Mouse (Mus musculus) heart, adult 2 months (tissue): ENCODE results near the gene Maml1. TPM values are rescaled to one million over a fixed set of nuclear protein-coding genes. Genes with fewer than 3 reads are reported as not detected.

Source experiments
- DNase-seq, 2 experiments: peaks; one replicate each; pipeline ENCODE4 v3.0.0; 2021
- H3K27ac ChIP-seq: fragments of 200-600 bp; 2 replicates; pipeline ENCODE4 v1.8.1; 2022
- H3K27me3 ChIP-seq: fragments of 200-500 bp; 2 replicates; pipeline ENCODE4 v1.6.1; 2012; ENCODE audit warnings: mild to moderate bottlenecking, low read length, inconsistent platforms, mixed read lengths; ENCODE audit not compliant: control insufficient read depth, insufficient read depth
- H3K36me3 ChIP-seq: fragments of 200-500 bp; 2 replicates; pipeline ENCODE4 v1.6.1; 2012; ENCODE audit warnings: low read length, inconsistent platforms; ENCODE audit not compliant: control insufficient read depth, insufficient read depth
- H3K4me1 ChIP-seq: fragments of 200-500 bp; 2 replicates; pipeline ENCODE4 v1.6.1; 2011; ENCODE audit warnings: low read length; ENCODE audit not compliant: control insufficient read depth, insufficient read depth
- H3K4me3 ChIP-seq: fragments of 200-600 bp; 2 replicates; pipeline ENCODE4 v1.8.1; 2022
- H3K79me2 ChIP-seq: fragments of 200-500 bp; replicated peaks from 2 replicates; pipeline ENCODE4 v1.6.1; 2012; ENCODE audit warnings: mild to moderate bottlenecking, inconsistent platforms, low read length, moderate library complexity, mixed read lengths; ENCODE audit not compliant: control insufficient read depth, insufficient read depth
- H3K9ac ChIP-seq: fragments of 200-500 bp; 2 replicates; pipeline ENCODE4 v1.6.1; 2012; ENCODE audit warnings: low read depth, mild to moderate bottlenecking, control low read depth, inconsistent platforms, low read length, mixed read lengths
- CTCF ChIP-seq: fragments of 200-600 bp; IDR thresholded peaks from 2 replicates; pipeline ENCODE4 v1.8.1; 2022; ENCODE audit warnings: antibody characterized with exemption, mild to moderate bottlenecking, moderate library complexity
- EP300 ChIP-seq: fragments of 200-500 bp; IDR thresholded peaks from 2 replicates; pipeline ENCODE4 v1.6.1; 2011; ENCODE audit warnings: low read depth, low read length, control low read depth; ENCODE audit not compliant: insufficient read depth
- POLR2A ChIP-seq: fragments of 200-500 bp; IDR thresholded peaks from 2 replicates; pipeline ENCODE4 v1.6.1; 2011; ENCODE audit warnings: mild to moderate bottlenecking, low read depth, low read length, control low read depth; ENCODE audit not compliant: insufficient read depth
- WGBS: fragments of 180-500 bp; shearing (Covaris S2); methylation state at CpG from one replicate; pipeline ENCODE4 v1.1.7; 2018; 5-methylcytosine and 5-hydroxymethylcytosine counted together
- intact Hi-C: fragments of 180-260 bp; cut with DNase I; formaldehyde crosslinking; loops from one replicate; pipeline ENCODE4 v1.15.1; 2025
- polyA plus RNA-seq: library from polyadenylated mRNA; depleted of rRNA; stranded (reverse); fragments of >200 nt; gene quantifications from 2 replicates; pipeline ENCODE4 v1.2.3, GENCODE M21; 2012
- total RNA-seq, 2 experiments: library from RNA; stranded (reverse); gene quantifications; 2 replicates each; pipeline ENCODE4 v1.2.3; 2021

Maml1 gene
- total and polyA plus RNA-seq, 3 experiments, result 6.6 to 10.7 (median 9.7) TPM

DNA sequence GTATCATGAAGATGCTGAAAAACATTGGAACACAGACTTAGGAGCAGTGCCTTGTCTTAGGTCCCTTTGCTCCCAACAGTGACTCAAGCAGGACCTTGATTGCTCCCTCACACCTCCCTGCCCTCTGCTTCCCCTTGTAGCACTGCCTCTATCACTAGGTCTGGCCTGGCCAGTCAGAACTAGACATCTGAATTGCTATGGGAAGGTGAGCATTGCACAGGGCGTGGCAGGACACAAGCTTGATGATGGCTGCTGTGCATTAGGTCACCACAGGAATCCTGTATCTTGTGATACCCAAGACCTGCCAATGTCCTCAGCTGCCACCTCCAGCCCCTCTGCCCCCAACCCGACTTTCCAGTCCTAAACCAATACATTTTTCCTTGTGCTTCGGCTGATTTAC, 25.1 kb downstream of the Maml1 start:
- Histone ChIP-seq H3K79me2 (no peaks in the 10 kb centered on the region; the same call in none of the 2 replicates), H3K4me3 (no peak overlapping the region), H3K27ac (no peak overlapping the region), H3K27me3 (no peaks in the 10 kb centered on the region), H3K36me3 (peaks cover 2% of the 10 kb centered on the region), H3K4me1 (peaks cover 2% of the 10 kb centered on the region), H3K9ac (no peak overlapping the region)
- 95% methylated on average over 3 of the region's 3 CpGs for WGBS
- intact Hi-C loops, result loop anchor here (5.0 kb wide), 1 partner anchor 95 kb away; no protein-coding TSS in a partner anchor
- TF ChIP-seq POLR2A (no peak), CTCF (no peak), EP300 (no peak)
- no peak for DNase-seq

DNA sequence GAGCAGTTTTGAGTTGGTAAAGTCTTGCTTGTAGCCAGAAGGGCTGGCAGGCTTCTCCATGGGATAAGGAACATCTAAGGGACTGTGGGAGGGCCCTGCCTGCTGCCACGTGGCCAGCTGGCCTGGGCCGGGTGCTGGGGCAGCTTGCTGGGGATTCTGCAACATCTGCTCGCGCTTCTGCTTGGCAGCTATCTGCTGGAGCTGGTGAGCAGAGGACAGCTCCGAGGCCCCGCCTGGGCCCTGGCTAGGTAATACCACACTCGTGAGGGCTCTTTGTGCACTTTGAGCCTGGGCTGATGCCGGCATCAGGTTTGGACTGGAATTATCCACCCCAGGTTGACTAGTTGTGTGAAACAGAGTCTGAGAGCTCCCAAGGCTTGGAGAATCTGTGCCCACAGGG, 26.2 kb downstream of the Maml1 start:
- H3K79me2 ChIP-seq, result no peaks in the 10 kb centered on the region; the same call in 1 of the 2 replicates
- no peak for TF ChIP-seq CTCF
- DNase-seq, result peak in 1 of 2 experiments; percentile 65
- no peak overlapping the region for H3K9ac ChIP-seq
- no peaks in the 10 kb centered on the region for H3K27me3 ChIP-seq
- no peak overlapping the region for H3K27ac ChIP-seq
- H3K4me3 ChIP-seq, result no peak overlapping the region
- no peaks in the 10 kb centered on the region for H3K4me1 ChIP-seq
- WGBS, result 51% methylated on average over 8 of the region's 8 CpGs
- H3K36me3 ChIP-seq, result peaks cover 2% of the 10 kb centered on the region
- intact Hi-C loops, result loop anchor here (5.0 kb wide), 1 partner anchor 96 kb away; no protein-coding TSS in a partner anchor

DNA sequence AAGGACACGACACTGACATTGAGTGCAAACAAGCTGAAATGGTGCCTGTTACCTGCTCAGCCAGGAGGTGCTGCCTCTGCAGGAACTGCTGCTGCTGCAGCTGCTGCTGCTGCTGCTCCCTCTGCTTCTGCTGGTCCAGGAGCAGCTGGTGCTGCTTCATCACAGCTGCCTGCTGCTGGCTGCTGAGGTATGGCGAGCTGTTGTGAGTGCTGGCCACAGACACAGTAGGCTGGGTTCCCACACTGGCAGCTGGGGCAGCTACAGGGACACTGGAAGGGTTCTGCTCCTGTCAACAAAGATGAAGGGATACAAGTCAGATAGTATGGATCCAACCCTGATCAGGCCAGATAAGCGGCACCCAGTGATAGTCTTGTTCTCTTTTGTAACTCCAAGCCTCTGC, 28.9 kb downstream of the Maml1 start:
- Histone ChIP-seq H3K9ac (no peak overlapping the region), H3K4me1 (no peaks in the 10 kb centered on the region), H3K27me3 (no peaks in the 10 kb centered on the region), H3K79me2 (no peaks in the 10 kb centered on the region; the same call in 1 of the 2 replicates), H3K4me3 (no peak overlapping the region), H3K36me3 (peaks cover 2% of the 10 kb centered on the region), H3K27ac (no peak overlapping the region)
- intact Hi-C loops, result loop anchor here (2.0 to 5.0 kb wide), 2 partner anchors 26 to 101 kb away; no protein-coding TSS in a partner anchor
- 86% methylated on average over 3 of the region's 3 CpGs for WGBS
- TF ChIP-seq CTCF (no peak), POLR2A (no peak), EP300 (no peak)
- DNase-seq, result no peak

DNA sequence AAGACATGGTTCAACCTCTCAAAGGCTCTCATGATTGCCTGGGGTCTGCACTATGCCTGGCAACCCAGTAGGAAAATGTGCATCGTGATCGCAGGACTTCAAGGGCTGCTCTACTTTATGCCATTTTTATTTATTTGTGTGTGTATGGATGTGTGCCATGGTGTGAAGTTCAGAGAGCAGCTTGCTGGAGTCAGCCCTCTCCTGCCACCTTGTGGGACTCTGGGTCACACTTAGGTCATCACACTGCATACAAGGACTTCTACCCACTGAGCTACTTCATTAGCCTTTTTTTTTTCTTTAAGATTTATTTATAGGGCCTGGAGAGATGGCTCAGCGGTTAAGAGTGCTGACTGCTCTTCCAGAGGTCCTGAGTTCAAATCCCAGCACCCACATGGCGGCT, 30.1 kb downstream of the Maml1 start:
- Histone ChIP-seq H3K36me3 (peaks cover 2% of the 10 kb centered on the region), H3K79me2 (no peaks in the 10 kb centered on the region; the same call in 1 of the 2 replicates), H3K4me3 (no peak overlapping the region), H3K27me3 (no peaks in the 10 kb centered on the region), H3K9ac (no peak overlapping the region), H3K4me1 (no peaks in the 10 kb centered on the region), H3K27ac (no peak overlapping the region)
- TF ChIP-seq POLR2A (no peak), CTCF (peak; percentile 67)
- intact Hi-C loops, result loop anchor here (2.0 to 5.0 kb wide), 2 partner anchors 25 to 100 kb away; no protein-coding TSS in a partner anchor
- WGBS, result 57% methylated on average over 4 of the region's 4 CpGs
- DNase-seq, result peak in 1 of 2 experiments; percentile 47

DNA sequence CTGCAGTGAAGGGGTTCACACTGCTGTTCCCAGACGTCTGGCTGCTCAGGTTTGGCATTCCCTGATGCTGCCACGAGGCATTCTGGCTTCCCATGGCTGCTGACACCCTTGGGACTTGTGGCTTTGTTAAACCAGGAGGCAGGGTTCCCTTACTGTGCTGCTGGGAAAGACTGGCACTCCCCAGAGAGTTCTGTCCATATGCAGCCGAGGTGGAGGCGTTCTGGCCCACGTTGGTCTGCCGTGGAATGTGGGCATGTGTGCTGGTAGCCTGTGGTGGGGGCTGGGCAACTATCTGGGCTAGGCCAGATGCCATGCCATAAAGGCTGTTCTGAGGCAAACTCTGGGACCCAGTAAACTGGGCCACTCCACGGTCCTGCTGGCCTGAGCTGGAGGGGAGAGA, 33.8 kb downstream of the Maml1 start:
- H3K4me1 ChIP-seq, result no peaks in the 10 kb centered on the region; the same call in 1 of the 2 replicates
- H3K27ac ChIP-seq, result no peak overlapping the region
- H3K27me3 ChIP-seq, result no peaks in the 10 kb centered on the region
- DNase-seq, result no peak
- TF ChIP-seq EP300 (no peak), POLR2A (no peak), CTCF (no peak)
- no peaks in the 10 kb centered on the region; the same call in 1 of the 2 replicates for H3K79me2 ChIP-seq
- intact Hi-C loops, result no loop called here
- no peak overlapping the region for H3K4me3 ChIP-seq
- H3K36me3 ChIP-seq, result no peaks in the 10 kb centered on the region; the same call in 1 of the 2 replicates
- 67% methylated on average over 7 of the region's 7 CpGs for WGBS
- no peak overlapping the region for H3K9ac ChIP-seq

DNA sequence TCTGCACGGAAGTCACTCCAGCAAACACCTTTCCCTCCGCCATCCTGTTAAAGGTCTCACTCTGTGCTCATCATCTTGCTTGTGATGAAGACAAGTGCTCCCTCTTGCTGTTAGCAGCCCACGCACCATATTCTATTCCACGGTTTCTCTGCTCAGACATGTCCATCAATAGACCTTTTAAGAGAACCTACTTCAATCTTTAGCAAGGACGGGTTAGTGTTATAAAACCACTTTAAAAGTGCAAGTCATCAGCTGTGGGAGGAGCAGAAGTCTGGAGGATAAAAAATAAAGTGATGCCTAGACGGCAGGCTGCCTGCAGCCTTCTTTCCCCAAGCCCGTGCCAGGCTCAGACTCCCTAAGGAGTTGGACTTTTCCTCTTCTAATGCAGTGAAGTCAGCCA, 35.5 kb downstream of the Maml1 start:
- Histone ChIP-seq H3K4me1 (no peaks in the 10 kb centered on the region; the same call in 1 of the 2 replicates), H3K79me2 (no peaks in the 10 kb centered on the region), H3K27me3 (no peaks in the 10 kb centered on the region), H3K36me3 (no peaks in the 10 kb centered on the region; the same call in 1 of the 2 replicates), H3K4me3 (no peak overlapping the region), H3K9ac (no peak overlapping the region), H3K27ac (no peak overlapping the region)
- no peak for TF ChIP-seq CTCF
- no peak for TF ChIP-seq EP300
- intact Hi-C loops, result no loop called here
- DNase-seq, result no peak
- 74% methylated on average over 7 of the region's 7 CpGs for WGBS
